Mouse (Mus musculus) effector memory CD4-positive, alpha-beta T cell, adult 5 months (primary cell): Measurements from ENCODE around the gene Scml4. TPM values are rescaled to one million over a fixed set of nuclear protein-coding genes. Genes with fewer than 3 reads are reported as not detected.

Experiments
- polyA plus RNA-seq: library from polyadenylated mRNA; unstranded; fragments of 100-300 nt; shearing (Covaris generic); gene quantifications from one replicate; pipeline ENCODE4 v1.2.1, GENCODE M21; 2017

Gene Scml4
- 100 TPM for polyA plus RNA-seq

DNA sequence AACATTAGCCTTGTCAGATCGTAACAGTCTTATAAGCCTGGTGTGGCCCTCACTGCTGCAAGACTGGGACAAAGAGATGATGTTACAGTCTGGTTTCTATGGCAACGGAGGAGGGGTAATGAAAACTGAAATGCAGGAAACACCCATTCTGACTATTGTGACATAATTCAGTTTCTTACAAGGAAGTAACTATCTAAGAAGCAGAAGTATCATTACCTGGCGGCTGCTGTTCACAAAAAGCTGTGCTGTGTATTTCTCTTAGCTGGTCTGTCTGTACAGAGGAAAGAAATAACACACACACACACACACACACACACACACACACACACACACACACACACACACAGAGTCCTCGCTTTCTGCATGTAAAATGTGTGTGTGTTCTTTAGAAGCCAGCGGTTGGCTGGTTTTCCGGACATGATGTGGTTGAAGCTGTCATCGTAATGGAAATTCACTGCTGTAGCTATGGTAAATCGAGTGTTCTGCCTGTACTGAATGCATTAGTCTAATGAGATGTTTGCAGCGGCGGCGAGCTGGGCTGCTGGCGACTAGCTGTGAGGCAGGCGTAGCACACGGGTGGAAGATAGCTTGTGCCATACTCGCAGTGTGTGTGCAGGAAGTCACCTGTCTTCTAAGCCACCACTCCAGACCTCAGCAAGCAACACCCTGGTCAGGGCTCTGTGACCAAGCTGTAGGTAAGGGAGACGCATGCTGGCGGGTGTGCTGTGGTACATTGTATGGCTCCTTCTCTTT is at the start of gene Scml4:
Gene Scml4, plus strand, starts transcription at position 212 of the 753 bp plus-strand sequence.

Other genes with a start within 250 kb of the Scml4 start
- gene Sec63, start 98.9 kb upstream of the Scml4 start, polyA plus RNA-seq, result 43.6 TPM